Mouse (Mus musculus) WW6 (cell line): Measurements from ENCODE around the gene Bloc1s4.

Experiments
- DNase-seq: peaks from one replicate; pipeline ENCODE4 v3.0.0-alpha.2; 2013; ENCODE audit warnings: low read depth, low spot score

Bloc1s4 gene

GRCm38 (mm10) chr5:36717889-36718288 lies 30.6 kb downstream of the Bloc1s4 start:
- DNase-seq = no peak

- DNase-seq = no peak
These were observed 31.6 kb downstream of the Bloc1s4 start for GRCm38 (mm10) chr5:36716816-36717215.

GRCm38 (mm10) chr5:36714832-36715231 lies 33.6 kb downstream of the Bloc1s4 start:
- DNase-seq = no peak

GRCm38 (mm10) chr5:36713693-36714092 lies 34.8 kb downstream of the Bloc1s4 start:
- DNase-seq = no peak

- no peak for DNase-seq
These were observed 35.6 kb downstream of the Bloc1s4 start for GRCm38 (mm10) chr5:36712553-36713534.

GRCm38 (mm10) chr5:36711863-36712262 lies 36.6 kb downstream of the Bloc1s4 start:
- DNase-seq = no peak

GRCm38 (mm10) chr5:36705792-36706191 lies 42.7 kb downstream of the Bloc1s4 start:
- no peak for DNase-seq

GRCm38 (mm10) chr5:36705390-36705789 lies 43.1 kb downstream of the Bloc1s4 start:
- DNase-seq = no peak

- no peak for DNase-seq
These were observed 43.8 kb downstream of the Bloc1s4 start for GRCm38 (mm10) chr5:36704684-36705083.

GRCm38 (mm10) chr5:36700939-36701620 lies 47.4 kb downstream of the Bloc1s4 start:
- no peak for DNase-seq

GRCm38 (mm10) chr5:36698689-36699088 lies 49.8 kb downstream of the Bloc1s4 start:
- no peak for DNase-seq

- no peak for DNase-seq
These were observed 50.3 kb downstream of the Bloc1s4 start for GRCm38 (mm10) chr5:36698067-36698670.
